Mouse (Mus musculus) layer of hippocampus, postnatal 10 days (tissue): ENCODE results near the gene Dvl2. TPM values are rescaled to one million over a fixed set of nuclear protein-coding genes. Genes with fewer than 3 reads are reported as not detected.
A peak's percentile ranks its signal among the peaks of the same experiment; 100 is the strongest.
"Not testable (repeated sequence)": the region's sequence is repeated elsewhere in the genome, so short reads cannot be mapped to it uniquely, and the experiment has no call there.

ENCODE experiments used
- DNase-seq, 2 experiments: peaks; one replicate each; pipeline ENCODE4 v3.0.0; 2021; ENCODE audit warnings: low spot score in 2 of 2
- total RNA-seq, 2 experiments: library from RNA; stranded (reverse); gene quantifications; 2 replicates each; pipeline ENCODE4 v1.2.3; 2021

The Dvl2 gene
- total RNA-seq, 2 experiments from 2014 or later: 26.1 to 38.9 TPM

DNA sequence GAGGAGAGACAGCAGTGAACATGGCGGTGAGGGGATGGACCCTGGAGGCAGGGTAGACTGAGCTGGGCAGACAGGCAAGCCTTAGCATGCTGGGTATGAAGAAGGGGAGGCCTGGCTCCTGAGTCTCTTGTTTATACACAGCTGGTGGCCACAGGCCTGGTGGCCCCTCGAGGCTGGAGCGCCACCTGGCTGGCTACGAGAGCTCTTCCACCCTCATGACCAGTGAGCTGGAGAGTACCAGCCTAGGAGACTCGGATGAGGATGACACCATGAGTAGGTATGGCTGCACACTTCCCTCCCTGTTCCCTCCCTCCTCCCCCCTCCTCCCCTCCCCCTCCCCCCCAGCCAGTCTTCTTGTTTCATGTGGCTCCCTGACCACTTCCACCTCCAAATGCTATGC is 5.1 kb downstream of the Dvl2 start:
- DNase-seq: no peak

DNA sequence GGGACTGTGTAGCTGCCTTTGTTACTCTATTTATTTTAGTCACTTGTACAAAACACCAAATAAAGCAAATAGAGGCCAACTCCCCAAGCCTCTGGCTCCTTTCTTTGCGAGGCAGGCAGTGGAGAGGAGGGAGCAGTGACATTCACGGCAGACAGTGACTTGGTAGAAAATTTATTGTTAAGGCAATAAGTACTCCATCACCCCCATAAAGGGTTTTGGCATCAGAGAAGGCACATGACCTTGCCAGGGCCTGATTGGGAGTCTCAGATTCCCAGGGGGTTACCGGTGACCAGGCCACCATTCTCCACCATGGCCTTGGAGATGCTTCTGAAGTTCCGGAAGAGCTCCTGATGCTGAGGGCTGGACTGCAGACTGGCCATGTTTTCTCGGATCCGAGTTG is 9.6 kb downstream of the Dvl2 start:
- DNase-seq: no peak

DNA sequence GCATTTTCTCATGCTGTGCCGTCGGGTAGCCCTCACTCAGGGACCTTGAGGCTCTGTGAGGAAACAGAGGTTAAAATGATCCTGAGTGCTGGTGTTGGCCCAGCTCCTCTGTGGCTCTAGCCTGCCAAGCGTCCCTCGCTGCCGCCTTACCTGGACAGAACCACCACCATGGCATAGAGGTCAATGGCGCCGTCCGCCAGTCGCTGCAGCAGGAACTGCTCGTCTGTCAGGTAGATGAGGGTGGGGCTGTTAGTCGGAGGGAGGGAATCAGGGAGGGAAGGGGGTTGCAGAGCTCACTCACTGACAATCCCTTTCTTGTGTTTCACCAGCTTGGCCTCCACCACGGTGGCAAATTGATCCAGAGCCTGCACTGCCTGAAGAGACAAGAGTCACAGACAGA is 10.2 kb downstream of the Dvl2 start:
- no peak for DNase-seq

DNA sequence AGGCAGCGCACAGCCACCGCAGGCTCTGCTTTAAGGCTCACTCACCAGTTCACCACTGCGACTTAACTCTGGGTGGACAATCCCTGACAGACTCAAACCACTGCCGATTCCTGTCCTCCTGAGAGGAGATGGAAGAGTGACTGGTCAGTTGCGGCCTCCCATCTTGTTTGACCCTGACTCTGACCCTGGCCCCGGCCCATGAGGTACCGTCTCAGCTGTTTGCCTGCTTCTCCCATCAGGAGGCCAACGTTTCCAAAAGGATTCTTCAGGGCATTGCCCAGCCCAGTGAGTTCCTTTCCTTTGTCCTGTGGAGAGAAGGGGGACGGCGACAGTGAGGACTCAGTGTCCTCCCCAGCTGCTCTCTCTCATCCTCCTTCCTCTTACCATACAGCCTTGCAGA is 10.6 kb downstream of the Dvl2 start:
- no peak for DNase-seq

DNA sequence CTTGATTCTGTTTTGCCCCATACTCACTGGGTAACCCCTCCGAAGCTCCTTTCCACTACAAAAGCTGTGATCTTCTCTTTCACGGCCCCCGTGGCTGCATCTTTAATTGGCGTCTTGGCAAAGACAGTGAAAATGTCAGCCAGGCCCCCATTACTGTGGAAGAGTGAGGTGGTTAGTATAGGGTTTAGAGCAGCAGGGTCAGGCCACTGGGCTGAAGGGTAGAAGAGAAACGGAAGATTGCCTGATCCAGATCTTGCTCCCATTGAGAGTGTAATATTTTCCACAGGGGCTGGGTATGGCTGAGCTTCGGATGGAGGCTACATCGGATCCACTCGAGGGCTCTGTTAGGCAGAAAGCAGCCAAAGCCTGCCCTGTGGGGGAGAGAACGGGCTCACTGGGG is 12.5 kb downstream of the Dvl2 start:
- DNase-seq: no peak

DNA sequence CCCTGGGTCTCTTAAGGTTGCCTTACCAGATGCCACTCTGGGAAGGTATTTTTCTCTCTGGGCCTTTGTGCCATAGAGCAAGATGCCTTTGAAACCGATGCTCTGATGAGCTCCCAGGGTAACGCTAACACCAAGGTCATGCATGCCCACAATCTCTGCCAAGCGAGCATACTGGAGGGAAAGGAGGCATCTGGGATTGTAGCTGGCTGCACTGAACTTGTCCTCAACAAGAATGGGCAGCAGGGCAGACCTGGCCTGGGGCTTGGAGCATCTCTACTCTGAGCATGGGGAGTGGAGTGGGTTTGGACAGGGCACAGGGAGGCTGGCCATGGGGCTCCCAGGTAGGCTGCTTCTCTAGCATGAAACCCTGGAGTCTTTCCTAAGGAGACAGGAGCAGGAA is 13.0 kb downstream of the Dvl2 start:
- no peak for DNase-seq

DNA sequence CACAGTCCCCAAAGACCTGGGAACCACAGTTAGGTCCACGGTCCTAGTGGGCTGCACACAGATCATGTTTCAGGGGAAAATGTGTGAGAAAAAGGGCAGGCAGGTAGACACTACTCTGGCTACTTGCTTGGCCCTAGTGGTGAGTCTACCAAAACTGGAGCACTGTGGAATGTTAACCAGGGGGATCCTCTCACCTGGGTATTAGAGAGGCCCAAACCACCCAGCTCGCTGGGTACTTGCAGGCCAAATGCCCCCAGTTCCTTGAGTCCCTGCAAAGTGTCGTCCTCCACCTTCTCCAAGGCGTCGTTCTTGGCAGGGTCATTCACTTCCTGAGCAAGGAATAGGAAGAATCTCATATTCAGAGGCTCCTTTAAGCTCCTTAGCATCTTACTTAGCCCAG is 13.7 kb downstream of the Dvl2 start:
- no peak for DNase-seq

DNA sequence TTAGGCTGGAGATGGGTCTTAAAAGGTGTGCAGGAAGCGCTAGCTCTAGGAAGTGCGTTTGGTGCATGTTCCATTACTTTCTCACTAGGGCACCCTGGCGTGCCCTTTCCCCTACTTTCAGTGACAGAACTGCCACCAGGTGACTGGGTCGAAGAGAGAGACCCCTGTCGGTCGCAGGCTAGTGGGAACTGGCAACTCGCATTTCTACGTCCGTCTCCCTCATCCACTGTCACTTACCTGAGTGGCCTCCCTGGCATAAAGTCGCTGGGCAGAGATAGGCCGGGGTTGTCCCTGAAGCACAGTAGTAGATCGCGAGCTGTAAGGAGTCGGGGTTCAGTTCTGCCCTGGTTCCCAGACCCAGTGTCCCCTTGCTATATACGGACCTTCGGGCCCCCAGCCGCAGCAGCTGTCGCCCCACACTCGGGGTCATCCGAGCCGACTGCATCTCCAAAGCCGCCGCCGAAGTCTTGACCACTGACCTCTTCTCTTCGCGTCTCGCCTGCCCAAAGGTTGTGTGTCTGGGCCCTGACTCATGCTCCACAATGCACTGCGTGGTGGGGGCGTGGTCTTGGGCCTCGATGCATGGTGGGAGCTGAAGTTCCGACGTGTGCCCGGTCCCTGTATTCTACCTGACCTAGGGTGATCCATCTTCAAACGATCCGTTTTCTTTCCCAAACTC is 14.6 kb downstream of the Dvl2 start, which contains the start of gene Acadvl:
Gene Acadvl, minus strand, starts transcription at position 532 of the 679 bp plus-strand sequence.
- DNase-seq: peak; percentile 74 to 88

DNA sequence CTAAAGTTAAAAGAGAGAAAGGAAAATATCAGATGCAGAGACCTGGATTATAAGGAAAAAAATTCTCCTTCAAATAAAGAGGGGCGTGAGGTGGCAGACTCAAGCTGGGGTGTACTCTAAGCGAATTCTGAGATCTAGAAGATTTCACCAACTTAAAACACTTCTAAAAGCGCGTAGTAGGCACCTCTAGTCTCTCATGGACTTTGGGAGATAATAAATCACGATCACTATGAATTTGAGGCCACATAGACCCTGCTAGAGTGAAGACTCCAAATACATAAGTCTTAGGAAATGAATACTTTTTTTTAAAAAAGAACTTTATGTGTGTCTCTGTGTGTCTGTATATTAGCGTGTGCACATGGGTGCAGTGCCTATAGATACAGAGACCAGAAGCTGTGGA is 15.3 kb downstream of the Dvl2 start:
- DNase-seq: no peak

DNA sequence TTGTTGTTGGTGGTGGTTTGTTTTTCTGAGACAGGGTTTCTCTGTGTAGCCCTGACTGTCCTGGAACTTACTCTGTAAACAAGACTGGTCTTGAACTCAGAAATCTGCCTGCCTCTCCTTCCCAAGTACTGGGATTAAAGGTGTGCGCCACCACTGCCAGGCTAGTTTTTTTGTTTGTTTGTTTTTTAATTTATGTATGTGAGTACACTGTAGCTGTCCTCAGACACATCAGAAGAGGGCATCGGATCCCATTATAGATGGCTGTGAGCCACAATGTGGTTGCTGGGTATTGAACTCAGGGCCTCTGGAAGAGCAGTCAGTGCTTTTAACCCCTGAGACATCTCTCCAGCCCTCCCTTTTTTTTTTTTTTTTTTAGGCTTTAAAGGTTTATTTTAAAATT is 15.8 kb downstream of the Dvl2 start:
- DNase-seq: not testable (repeated sequence)

DNA sequence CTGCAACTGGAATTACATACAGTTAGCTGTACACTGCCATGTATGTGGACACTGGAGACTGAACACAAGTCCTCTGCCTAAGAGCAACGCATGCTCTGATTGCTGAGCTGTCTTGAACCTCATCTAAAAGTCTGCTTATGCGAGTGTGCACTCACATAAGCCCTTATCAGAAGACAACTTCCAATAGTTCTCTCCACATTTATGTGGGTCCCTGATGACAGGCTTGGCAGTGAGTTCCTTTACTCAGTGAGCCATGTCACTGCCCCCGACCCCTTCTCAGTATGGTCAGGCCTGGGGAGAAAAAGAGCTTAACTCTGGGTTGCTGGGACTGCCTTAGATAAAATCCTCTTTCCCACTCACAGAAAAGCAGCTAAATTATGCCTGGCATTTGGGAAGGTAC is 16.3 kb downstream of the Dvl2 start, which contains the start of gene Dlg4:
Gene Dlg4, plus strand, starts transcription at position 274 of the 400 bp plus-strand sequence.
- DNase-seq: no peak

DNA sequence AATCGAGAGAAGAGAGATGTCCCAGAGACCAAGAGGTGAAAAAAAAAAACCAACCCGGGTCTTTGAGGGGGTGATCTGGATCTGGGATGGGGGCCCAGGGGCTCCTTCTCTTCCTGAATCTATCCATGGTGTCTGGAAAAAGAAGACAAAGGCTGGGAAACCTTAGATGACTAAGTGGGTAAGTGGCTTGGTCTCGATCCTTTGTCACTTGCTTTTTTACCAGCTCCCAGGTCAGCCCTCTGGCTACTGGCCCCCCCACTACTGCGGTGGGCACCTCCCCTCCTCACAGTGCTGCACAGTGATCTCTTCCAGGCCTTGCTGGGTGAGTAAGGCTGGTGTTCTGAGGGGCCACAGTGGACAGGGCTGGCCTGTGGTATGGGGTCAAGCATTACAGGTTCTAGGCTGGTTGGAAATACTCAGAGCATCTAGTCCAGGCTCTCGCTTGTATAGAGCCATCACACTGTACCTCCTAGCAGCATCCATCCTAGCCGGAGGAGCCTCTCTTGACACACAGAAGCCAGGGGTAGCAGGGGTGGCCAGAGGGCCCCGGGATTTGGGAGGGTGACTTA is 16.9 kb downstream of the Dvl2 start:
- DNase-seq: no peak

DNA sequence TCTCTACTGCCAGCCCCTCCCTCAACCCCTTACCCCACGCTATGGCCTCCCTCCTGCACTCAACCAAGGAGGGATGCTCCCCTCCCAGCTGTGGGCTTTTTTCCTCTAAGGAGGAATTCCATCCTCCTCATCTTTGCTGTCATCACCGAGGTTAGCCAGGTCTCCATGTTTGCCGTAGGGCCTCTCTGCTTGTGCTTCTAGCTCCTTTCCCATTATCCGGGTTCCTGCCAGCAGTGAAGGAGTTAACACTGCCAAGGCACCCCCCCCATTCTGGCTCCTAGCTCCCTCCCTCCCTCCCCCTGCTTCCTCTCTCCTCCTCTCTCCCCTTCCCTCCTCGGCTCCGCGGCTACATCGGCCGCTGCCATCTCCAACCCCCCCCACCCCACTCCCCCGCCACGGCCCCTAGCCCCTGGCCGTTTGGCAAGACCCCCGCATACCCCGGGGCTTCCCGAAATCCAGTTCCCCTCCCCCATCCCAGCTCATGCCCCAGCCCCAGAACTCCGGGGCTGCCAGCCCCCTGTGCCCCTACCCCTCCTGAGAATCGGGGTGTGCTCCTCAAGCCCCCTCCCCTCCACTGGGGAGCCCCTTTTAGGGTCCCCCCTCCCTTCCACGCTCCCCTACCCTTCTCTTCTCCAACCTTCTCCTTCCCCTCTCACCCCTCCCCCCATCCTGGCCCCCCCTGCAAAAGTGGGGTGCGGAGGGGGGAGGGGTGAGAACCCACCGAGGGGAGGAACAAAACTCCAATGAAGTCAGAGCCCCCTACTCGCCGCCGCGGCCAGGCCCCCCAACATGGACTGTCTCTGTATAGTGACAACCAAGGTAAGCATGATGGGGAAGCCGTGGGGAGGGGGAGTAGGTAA is 18.0 kb downstream of the Dvl2 start:
- peak; percentile 78 to 81 for DNase-seq

DNA sequence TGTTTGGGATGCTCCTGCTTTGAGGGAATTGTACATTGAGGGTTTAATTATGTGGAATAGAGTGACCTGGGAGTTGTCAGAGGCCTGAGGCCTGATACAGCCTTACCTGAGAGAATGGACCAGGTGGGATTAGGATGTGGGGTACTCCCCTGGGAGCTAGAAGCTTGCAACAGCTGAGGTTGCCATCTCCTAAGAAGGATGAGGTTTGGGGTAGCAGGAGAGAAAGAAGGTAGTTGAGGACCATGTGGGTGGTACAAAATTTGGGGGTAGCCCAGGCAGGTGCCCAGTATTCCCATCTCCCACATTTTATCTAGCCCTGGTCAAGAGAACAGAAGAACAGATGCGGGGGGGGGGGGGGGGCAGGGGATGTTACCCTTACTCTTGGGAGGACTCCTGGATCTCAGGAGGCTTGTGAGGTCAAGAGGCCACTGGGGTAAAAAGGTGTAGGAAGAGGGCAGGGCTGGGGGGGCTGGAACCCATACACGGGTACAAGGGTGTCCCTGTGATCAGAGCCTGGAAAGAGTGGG is 19.2 kb downstream of the Dvl2 start:
- DNase-seq: no peak

DNA sequence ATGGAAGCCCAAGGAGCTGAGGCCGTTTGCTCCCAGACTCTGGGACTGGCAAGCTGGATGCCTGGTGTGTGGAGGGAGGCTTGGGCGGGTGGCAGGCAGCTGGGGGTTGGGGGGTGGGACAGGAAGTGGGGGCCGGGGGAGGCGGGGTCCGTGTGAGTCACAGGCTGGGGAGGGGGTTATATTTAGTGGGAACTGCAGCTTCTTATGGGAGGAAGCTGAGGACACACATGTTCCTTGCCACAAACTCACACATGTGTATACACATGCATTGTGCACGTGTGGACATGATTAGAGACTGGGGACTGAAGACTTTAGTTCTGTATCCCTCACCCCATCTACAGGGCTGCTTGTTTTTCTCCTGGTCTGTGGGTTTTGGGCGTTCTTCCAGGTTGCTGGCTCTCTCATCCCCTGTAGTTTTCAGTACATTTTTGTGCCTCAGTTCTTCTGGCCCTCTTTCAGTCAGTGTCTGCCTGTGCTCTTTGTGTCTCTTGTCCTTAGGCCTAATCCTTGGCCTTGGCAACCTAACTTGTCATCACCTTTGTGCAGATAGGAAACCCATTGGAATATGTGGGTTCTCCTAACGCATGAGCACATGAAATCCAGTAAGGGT is 19.7 kb downstream of the Dvl2 start:
- peak; percentile 55 to 61 for DNase-seq

DNA sequence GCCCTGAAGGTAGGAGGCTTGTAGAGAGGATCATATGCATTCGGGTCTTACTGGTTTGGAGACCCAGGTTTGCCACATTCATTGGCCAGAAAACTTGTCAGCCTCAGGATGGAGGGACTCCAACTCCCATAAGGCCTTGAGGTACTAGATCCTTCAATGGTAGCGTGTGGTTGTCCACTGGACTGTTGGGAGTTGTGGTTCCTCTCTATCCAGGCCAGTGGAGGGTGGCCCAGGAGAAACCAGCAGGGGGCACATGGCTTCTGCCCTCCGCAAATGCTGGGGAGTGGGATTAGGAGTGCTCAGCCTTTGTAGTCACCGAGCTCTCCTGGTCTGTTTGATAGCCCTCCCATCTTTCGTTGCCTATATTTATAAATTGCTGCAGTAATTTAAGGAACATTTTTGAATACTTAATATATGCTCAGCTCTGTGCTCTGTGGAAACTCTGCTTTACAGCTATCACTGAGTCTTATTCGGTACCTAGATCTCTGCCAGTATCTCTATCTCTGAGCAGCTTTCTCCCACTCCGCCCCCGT is 20.4 kb downstream of the Dvl2 start:
- peak; percentile 79 to 81 for DNase-seq

DNA sequence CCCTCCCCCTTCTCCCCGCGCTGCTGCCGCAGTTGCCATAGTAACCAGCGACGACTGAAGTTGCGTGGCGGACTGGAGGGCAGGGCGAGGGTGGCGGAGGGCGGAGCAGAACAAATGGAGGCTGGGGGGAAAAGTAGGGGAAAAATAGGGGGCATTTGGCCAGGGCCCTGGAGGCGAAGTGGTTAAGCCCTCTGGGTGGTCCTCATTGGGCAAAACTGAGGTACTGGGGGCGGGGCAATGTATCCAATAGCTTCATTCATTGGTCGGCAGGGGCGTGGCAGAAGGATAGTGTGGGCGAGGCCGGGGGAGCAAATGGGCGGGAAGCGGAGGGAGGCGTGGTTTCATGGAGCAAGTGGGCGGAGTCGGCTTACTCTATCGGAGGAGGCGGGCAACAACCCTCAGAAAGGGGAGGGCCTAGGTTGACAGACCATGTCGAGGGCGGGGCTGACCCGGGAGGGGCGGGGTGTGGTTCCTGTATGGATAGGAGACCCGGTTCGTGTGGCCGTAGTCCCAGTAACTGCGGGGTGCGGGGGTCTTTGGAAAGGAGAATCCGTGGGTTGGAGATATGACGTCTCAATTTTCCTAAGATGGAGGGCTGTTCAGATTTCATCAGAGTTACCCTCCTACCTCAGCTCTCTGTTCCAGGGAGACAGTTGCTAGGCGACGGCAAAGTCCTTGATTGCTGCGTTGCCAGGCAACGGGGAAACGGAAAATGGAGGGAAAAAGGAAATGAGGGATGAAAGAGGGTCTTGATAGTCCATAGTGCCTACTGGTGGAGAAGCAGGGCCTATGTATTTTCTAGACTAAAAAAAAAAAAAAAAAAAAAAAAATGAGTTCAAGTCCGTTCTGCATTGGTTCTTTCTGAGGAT is 21.1 kb downstream of the Dvl2 start:
- DNase-seq: peak; percentile 99

DNA sequence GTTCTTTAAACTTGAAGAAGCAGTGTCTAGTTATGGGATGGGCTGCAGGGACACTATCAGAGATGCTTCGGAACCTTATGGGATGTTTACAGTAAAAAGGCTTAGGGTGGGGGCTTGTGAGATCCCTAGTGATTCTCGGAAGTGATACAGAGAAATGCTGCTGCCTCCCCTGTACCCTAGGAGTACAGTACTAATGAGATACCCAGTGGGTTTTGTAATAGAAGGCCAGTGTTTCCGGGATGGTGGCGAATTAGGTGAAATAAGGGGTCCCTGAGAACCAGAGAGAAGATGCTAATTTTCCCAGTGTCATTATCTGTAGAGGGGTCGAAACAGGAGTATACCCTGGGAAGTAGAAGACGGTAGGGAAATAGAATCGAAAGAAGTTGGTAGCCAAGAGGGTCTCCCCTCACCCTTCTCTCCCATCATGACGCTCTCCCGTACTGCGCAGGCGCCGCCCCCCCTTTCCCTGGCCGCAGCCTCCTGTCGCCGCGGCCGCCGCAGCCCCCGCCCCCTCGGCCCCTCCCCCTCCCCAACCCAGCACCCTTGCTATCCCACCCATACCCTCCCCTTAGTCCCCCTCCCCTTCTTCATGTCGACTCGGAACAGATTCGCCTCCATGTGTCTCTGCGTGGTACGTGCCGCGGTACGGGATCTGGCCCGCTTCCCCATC is 23.2 kb downstream of the Dvl2 start:
- peak in 1 of 2 experiments; percentile 69 for DNase-seq

DNA sequence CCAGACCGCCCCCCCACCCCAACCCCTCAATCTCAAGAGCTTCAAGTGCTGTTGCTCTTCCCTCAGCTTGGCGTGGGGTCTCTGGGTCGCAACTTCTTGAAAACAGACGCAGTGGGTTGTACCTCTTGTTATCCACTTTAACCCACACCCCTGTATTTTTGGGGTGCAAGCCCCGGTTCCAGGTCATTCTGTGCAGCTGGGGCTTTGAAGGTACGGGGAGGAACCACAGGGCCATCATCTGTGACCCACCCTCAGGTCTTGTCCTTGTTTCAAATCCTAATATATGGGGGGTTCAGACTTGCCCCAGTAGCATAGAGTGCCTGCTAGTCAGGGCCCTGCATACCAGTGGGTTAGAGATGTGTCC is 23.7 kb downstream of the Dvl2 start:
- DNase-seq: no peak

DNA sequence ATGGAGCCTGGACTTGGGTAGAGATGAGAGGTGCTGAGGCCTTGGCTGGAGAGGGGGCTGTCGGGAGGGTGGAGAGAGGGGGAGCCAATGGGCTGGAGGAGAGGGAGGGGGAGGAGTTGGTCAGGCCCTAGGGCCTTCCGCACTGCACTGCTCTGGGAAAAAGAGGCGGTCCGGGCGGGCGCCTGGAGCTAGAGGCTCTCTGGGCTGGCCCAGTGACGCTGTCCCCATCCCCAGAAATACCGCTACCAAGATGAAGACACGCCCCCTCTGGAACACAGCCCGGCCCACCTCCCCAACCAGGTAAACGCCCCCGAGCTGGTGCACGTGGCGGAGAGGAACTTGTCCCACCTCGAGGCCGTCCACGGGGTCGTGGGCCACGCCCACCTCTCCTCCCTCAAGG is 26.3 kb downstream of the Dvl2 start:
- peak; percentile 48 to 63 for DNase-seq
